Mouse (Mus musculus): ENCODE data around the gene 1110008L16Rik. TPM values are rescaled to one million over a fixed set of nuclear protein-coding genes. Genes with fewer than 3 reads are reported as not detected.

The 1110008L16Rik gene
- polyA plus RNA-seq, 1 experiment, result 5.8 TPM

- Histone ChIP-seq H3K27me3 (ENCODE audit: control insufficient read depth, insufficient read depth, low read length) (no peaks in the 10 kb centered on the region), H3K4me3 (ENCODE audit: control insufficient read depth, low read depth, low read length) (peak overlapping the region; percentile 17; the same call in 1 of the 2 replicates), H3K27ac (ENCODE audit: control insufficient read depth, insufficient read depth, low read depth, low read length) (no peak overlapping the region), H3K36me3 (ENCODE audit: control insufficient read depth, insufficient read depth, low read length) (no peaks in the 10 kb centered on the region), H3K4me1 (ENCODE audit: control insufficient read depth, insufficient read depth, low read length) (peaks cover 7% of the 10 kb centered on the region)
- TF ChIP-seq POLR2A (IDR thresholded peaks at IDR 0.05; ENCODE audit: control insufficient read depth, low read depth, low read length), result no peak
- TF ChIP-seq CTCF (IDR thresholded peaks at IDR 0.05; ENCODE audit: control insufficient read depth, insufficient read depth, insufficient replicate concordance, low read depth, low read length), result no peak
These were observed 97.2 kb downstream of the 1110008L16Rik start for GRCm38 (mm10) chr12:55396536-55396935.

DNA sequence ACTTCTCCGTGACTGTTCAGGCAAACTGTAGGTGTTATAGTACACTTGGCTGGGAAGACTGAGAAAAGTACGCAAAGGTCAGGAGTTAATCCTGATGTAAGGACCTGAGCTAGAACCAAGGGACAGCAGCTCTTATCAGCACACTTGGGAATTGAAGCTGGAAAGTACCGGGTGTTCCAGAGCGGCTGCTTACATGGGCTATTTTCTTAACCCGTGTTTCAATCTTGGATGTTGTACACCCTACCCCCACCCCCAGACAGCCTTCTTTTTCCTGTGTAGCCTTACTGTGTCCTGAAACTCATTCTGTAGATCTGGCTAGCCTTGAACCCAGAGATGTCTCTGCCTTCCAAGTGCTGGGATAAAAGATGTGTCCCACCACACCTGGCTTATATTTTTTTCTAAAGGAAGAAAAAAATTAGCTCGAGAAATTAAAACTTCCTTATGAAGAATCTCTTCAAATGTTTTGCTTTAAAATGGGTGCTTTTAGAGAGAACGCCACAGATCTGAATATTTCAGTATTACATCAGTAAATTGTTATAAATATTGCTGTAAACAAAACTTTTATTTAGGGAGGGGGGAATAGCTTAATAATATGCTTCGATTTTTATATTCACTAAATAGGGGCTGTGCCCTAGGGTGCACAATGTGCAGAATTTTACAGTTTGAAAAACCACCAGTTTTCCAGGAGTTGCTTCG lies 98.3 kb downstream of the 1110008L16Rik start:
- Histone ChIP-seq H3K4me1 (ENCODE audit: control insufficient read depth, insufficient read depth, low read length) (peaks cover 7% of the 10 kb centered on the region), H3K27ac (ENCODE audit: control insufficient read depth, insufficient read depth, low read depth, low read length) (peak overlapping the region; percentile 98), H3K27me3 (ENCODE audit: control insufficient read depth, insufficient read depth, low read length) (no peaks in the 10 kb centered on the region), H3K36me3 (ENCODE audit: control insufficient read depth, insufficient read depth, low read length) (no peaks in the 10 kb centered on the region), H3K4me3 (ENCODE audit: control insufficient read depth, low read depth, low read length) (peak overlapping the region; percentile 97)
- no peak for TF ChIP-seq CTCF (IDR thresholded peaks at IDR 0.05; ENCODE audit: control insufficient read depth, insufficient read depth, insufficient replicate concordance, low read depth, low read length)
- TF ChIP-seq POLR2A (IDR thresholded peaks at IDR 0.05; ENCODE audit: control insufficient read depth, low read depth, low read length), result no peak

DNA sequence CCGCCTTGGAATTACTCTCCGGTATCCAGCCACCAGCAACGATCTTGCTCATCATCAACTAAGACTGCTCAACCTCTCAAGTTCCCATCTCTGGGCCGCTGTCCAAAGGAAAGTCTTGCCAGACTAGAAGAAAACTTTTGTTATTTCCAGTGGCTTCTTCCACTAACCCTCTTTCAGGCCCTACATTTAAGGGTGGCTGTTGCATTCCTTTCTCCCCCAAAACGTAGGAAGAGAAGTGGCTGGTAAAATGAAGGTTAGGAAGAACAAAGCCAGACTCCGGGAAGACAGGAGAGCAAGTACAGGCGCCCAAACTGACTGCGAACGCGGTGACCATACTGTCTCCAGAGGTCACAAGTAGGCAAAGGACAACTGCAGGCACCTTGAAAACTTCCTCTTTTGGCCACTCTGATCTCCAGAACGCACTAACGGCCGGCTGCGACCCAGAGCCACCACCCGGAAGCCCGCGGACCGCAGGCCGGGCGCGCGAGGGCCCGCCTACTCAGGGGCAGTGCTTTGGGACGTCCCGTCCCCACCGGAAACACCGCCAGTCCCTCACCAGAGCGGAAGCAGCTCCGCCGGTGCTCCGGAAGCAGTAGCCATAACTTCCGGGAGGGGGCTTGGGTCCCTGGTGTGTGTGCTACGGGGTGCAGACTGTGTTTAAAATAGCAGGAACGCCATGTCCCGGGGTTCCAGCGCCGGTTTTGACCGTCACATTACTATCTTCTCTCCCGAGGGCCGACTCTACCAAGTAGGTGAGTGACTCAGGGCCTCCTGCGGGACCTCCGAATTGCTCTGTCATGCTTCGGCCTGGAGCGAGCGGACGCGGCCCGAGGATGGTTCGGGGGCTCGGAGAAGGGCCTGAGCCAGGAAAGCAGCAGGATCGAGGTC lies 99.1 kb downstream of the 1110008L16Rik start:
- H3K4me3 ChIP-seq (ENCODE audit: control insufficient read depth, low read depth, low read length), result peak overlapping the region; percentile 97
- no peaks in the 10 kb centered on the region for H3K36me3 ChIP-seq (ENCODE audit: control insufficient read depth, insufficient read depth, low read length)
- TF ChIP-seq CTCF (IDR thresholded peaks at IDR 0.05; ENCODE audit: control insufficient read depth, insufficient read depth, insufficient replicate concordance, low read depth, low read length) (no peak), POLR2A (IDR thresholded peaks at IDR 0.05; ENCODE audit: control insufficient read depth, low read depth, low read length) (peak; percentile 93)
- no peaks in the 10 kb centered on the region for H3K27me3 ChIP-seq (ENCODE audit: control insufficient read depth, insufficient read depth, low read length)
- peak overlapping the region; percentile 98 for H3K27ac ChIP-seq (ENCODE audit: control insufficient read depth, insufficient read depth, low read depth, low read length)
- peaks cover 7% of the 10 kb centered on the region for H3K4me1 ChIP-seq (ENCODE audit: control insufficient read depth, insufficient read depth, low read length)

DNA sequence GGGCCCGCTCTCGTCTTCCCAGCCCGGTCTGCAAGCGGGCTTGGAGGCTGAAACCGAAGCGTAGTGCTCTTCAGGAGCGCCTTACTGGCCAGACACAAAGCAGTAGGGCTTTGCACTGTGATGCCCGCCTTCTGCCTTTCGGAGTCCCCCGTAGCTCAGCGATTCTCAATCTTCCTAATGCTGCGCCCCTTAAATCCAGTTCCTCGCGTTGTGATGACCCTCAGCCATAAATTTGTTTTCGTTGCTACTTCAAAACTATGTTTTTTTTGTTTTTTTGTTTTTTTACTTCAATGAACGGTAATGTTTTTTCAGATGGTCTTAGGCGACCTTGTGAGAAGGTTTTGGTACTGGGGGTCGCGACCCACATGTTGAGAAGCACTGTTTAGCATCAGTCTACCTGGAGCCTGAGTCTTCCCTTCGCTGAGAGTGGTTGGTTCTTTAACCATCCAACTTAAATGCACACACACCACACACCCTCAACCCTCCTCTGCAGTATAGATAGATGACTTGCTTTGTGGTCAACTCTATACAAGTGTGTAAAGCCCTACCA lies 99.8 kb downstream of the 1110008L16Rik start:
- no peaks in the 10 kb centered on the region for H3K36me3 ChIP-seq (ENCODE audit: control insufficient read depth, insufficient read depth, low read length)

DNA sequence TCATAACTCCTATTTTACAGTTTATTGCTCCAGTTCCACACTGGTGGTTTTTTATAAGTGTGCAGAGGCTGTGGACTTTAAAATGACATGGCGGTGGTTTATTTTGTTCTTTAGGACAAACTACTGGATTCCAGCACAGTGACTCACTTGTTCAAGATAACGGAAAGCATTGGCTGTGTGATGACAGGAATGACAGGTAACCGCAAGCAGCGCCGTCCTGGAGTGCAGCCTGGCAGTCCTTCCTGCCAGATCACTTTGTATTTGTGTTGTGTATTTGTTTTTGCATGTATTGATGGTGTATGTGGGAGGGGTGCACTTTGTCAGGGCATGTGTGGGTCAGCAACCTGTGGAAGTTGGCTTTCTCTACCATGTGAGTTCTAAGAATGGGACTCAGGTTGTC lies 108.5 kb downstream of the 1110008L16Rik start:
- Histone ChIP-seq H3K36me3 (ENCODE audit: control insufficient read depth, insufficient read depth, low read length) (no peaks in the 10 kb centered on the region; the same call in 1 of the 2 replicates), H3K4me3 (ENCODE audit: control insufficient read depth, low read depth, low read length) (peak overlapping the region; percentile 41; the same call in 1 of the 2 replicates), H3K4me1 (ENCODE audit: control insufficient read depth, insufficient read depth, low read length) (no peaks in the 10 kb centered on the region), H3K27me3 (ENCODE audit: control insufficient read depth, insufficient read depth, low read length) (no peaks in the 10 kb centered on the region), H3K27ac (ENCODE audit: control insufficient read depth, insufficient read depth, low read depth, low read length) (no peak overlapping the region)
- TF ChIP-seq POLR2A (IDR thresholded peaks at IDR 0.05; ENCODE audit: control insufficient read depth, low read depth, low read length) (no peak), CTCF (IDR thresholded peaks at IDR 0.05; ENCODE audit: control insufficient read depth, insufficient read depth, insufficient replicate concordance, low read depth, low read length) (no peak)

More for the DNA sequence above, 99.8 kb downstream of the 1110008L16Rik start:
- peaks cover 7% of the 10 kb centered on the region for H3K4me1 ChIP-seq (ENCODE audit: control insufficient read depth, insufficient read depth, low read length)
- H3K4me3 ChIP-seq (ENCODE audit: control insufficient read depth, low read depth, low read length), result peak overlapping the region; percentile 97
- no peaks in the 10 kb centered on the region for H3K27me3 ChIP-seq (ENCODE audit: control insufficient read depth, insufficient read depth, low read length)
- H3K27ac ChIP-seq (ENCODE audit: control insufficient read depth, insufficient read depth, low read depth, low read length), result peak overlapping the region; percentile 90
- TF ChIP-seq POLR2A (IDR thresholded peaks at IDR 0.05; ENCODE audit: control insufficient read depth, low read depth, low read length), result no peak
- TF ChIP-seq CTCF (IDR thresholded peaks at IDR 0.05; ENCODE audit: control insufficient read depth, insufficient read depth, insufficient replicate concordance, low read depth, low read length), result no peak

GRCm38 (mm10) chr12:55415255-55415654 lies 115.9 kb downstream of the 1110008L16Rik start:
- Histone ChIP-seq H3K4me1 (ENCODE audit: control insufficient read depth, insufficient read depth, low read length) (no peaks in the 10 kb centered on the region; the same call in 1 of the 2 replicates), H3K27ac (ENCODE audit: control insufficient read depth, insufficient read depth, low read depth, low read length) (no peak overlapping the region), H3K36me3 (ENCODE audit: control insufficient read depth, insufficient read depth, low read length) (no peaks in the 10 kb centered on the region; the same call in 1 of the 2 replicates), H3K4me3 (ENCODE audit: control insufficient read depth, low read depth, low read length) (no peak overlapping the region), H3K27me3 (ENCODE audit: control insufficient read depth, insufficient read depth, low read length) (no peaks in the 10 kb centered on the region)
- no peak for TF ChIP-seq POLR2A (IDR thresholded peaks at IDR 0.05; ENCODE audit: control insufficient read depth, low read depth, low read length)
- TF ChIP-seq CTCF (IDR thresholded peaks at IDR 0.05; ENCODE audit: control insufficient read depth, insufficient read depth, insufficient replicate concordance, low read depth, low read length), result no peak

- H3K4me1 ChIP-seq (ENCODE audit: control insufficient read depth, insufficient read depth, low read length), result peaks cover 3% of the 10 kb centered on the region; the same call in 1 of the 2 replicates
- H3K36me3 ChIP-seq (ENCODE audit: control insufficient read depth, insufficient read depth, low read length), result no peaks in the 10 kb centered on the region; the same call in 1 of the 2 replicates
- H3K27me3 ChIP-seq (ENCODE audit: control insufficient read depth, insufficient read depth, low read length), result no peaks in the 10 kb centered on the region
- TF ChIP-seq POLR2A (IDR thresholded peaks at IDR 0.05; ENCODE audit: control insufficient read depth, low read depth, low read length), result no peak
- no peak for TF ChIP-seq CTCF (IDR thresholded peaks at IDR 0.05; ENCODE audit: control insufficient read depth, insufficient read depth, insufficient replicate concordance, low read depth, low read length)
- no peak overlapping the region for H3K27ac ChIP-seq (ENCODE audit: control insufficient read depth, insufficient read depth, low read depth, low read length)
- H3K4me3 ChIP-seq (ENCODE audit: control insufficient read depth, low read depth, low read length), result no peak overlapping the region
These were observed 116.4 kb downstream of the 1110008L16Rik start for GRCm38 (mm10) chr12:55415762-55416161.
